Mouse (Mus musculus) yolk sac, embryonic 10.5 days (tissue): ENCODE data around the gene Hnmt.
"Not testable (repeated sequence)": the region's sequence is repeated elsewhere in the genome, so short reads cannot be mapped to it uniquely, and the experiment has no call there.

Experiments
- DNase-seq: peaks from one replicate; pipeline ENCODE4 v3.0.0-alpha.2; 2017; ENCODE audit warnings: low spot score

Gene Hnmt

GRCm38 (mm10) chr2:24049344-24049990 lies at the start of gene Hnmt:
Gene Hnmt, minus strand, starts transcription at chr2:24049394.
- DNase-seq: no peak

GRCm38 (mm10) chr2:24096495-24096894 lies 47.3 kb upstream of the Hnmt start, which contains the start of gene Tbpl2:
Gene Tbpl2, minus strand, starts transcription at chr2:24096595.
- no peak for DNase-seq

GRCm38 (mm10) chr2:24090921-24091320 lies 41.7 kb upstream of the Hnmt start:
- DNase-seq: no peak

GRCm38 (mm10) chr2:24050459-24050858 lies 1.3 kb upstream of the Hnmt start:
- no peak for DNase-seq

GRCm38 (mm10) chr2:24048480-24049097 lies 605 bp downstream of the Hnmt start:
- DNase-seq: peak; percentile 1

- no peak for DNase-seq
These were observed 1.4 kb downstream of the Hnmt start for GRCm38 (mm10) chr2:24047551-24048479.

- DNase-seq: no peak
These were observed 6.3 kb downstream of the Hnmt start for GRCm38 (mm10) chr2:24042901-24043300.

GRCm38 (mm10) chr2:24040531-24040930 lies 8.7 kb downstream of the Hnmt start:
- no peak for DNase-seq

- DNase-seq: not testable (repeated sequence)
These were observed 29.8 kb downstream of the Hnmt start for GRCm38 (mm10) chr2:24019386-24019785.

- DNase-seq: no peak
These were observed 30.2 kb downstream of the Hnmt start for GRCm38 (mm10) chr2:24018966-24019365.

GRCm38 (mm10) chr2:24014957-24015356 lies 34.2 kb downstream of the Hnmt start:
- DNase-seq: no peak

- no peak for DNase-seq
These were observed 49.9 kb downstream of the Hnmt start for GRCm38 (mm10) chr2:23999323-23999722.

GRCm38 (mm10) chr2:23998836-23999235 lies 50.4 kb downstream of the Hnmt start:
- no peak for DNase-seq

GRCm38 (mm10) chr2:23996830-23997229 lies 52.4 kb downstream of the Hnmt start:
- DNase-seq: no peak

GRCm38 (mm10) chr2:23990034-23990573 lies 59.1 kb downstream of the Hnmt start:
- not testable (repeated sequence) for DNase-seq

- no peak for DNase-seq
These were observed 61.9 kb downstream of the Hnmt start for GRCm38 (mm10) chr2:23987283-23987682.

GRCm38 (mm10) chr2:23983343-23983742 lies 65.9 kb downstream of the Hnmt start:
- DNase-seq: no peak

- no peak for DNase-seq
These were observed 66.3 kb downstream of the Hnmt start for GRCm38 (mm10) chr2:23982860-23983259.

GRCm38 (mm10) chr2:23960659-23961274 lies 88.4 kb downstream of the Hnmt start:
- not testable (repeated sequence) for DNase-seq
